Mouse (Mus musculus): ENCODE data around the gene Ahcy.
A peak's percentile ranks its signal among the peaks of the same experiment; 100 is the strongest.
"Not testable (repeated sequence)": the region's sequence is repeated elsewhere in the genome, so short reads cannot be mapped to it uniquely, and the experiment has no call there.

Gene Ahcy

GRCm38 (mm10) chr2:155073978-155074765 lies at the start of gene Ahcy:
Gene Ahcy (minus strand): TSS chr2:155074497.
- ATAC-seq (ENCODE audit: insufficient number of reproducible peaks, low FRiP score, low TSS enrichment): peak; percentile 95

GRCm38 (mm10) chr2:155115216-155115830 lies 41.0 kb upstream of the Ahcy start:
- no peak for ATAC-seq (ENCODE audit: insufficient number of reproducible peaks, low FRiP score, low TSS enrichment)

GRCm38 (mm10) chr2:155107276-155107675 lies 33.0 kb upstream of the Ahcy start:
- ATAC-seq (ENCODE audit: insufficient number of reproducible peaks, low FRiP score, low TSS enrichment): not testable (repeated sequence)

GRCm38 (mm10) chr2:155103607-155104006 lies 29.3 kb upstream of the Ahcy start:
- no peak for ATAC-seq (ENCODE audit: insufficient number of reproducible peaks, low FRiP score, low TSS enrichment)

GRCm38 (mm10) chr2:155101761-155102181 lies 27.5 kb upstream of the Ahcy start:
- ATAC-seq (ENCODE audit: insufficient number of reproducible peaks, low FRiP score, low TSS enrichment): no peak

GRCm38 (mm10) chr2:155100796-155101259 lies 26.5 kb upstream of the Ahcy start:
- ATAC-seq (ENCODE audit: insufficient number of reproducible peaks, low FRiP score, low TSS enrichment): no peak

- no peak for ATAC-seq (ENCODE audit: insufficient number of reproducible peaks, low FRiP score, low TSS enrichment)
Measured at GRCm38 (mm10) chr2:155099994-155100795, 25.9 kb upstream of the Ahcy start.

- ATAC-seq (ENCODE audit: insufficient number of reproducible peaks, low FRiP score, low TSS enrichment): no peak
Measured at GRCm38 (mm10) chr2:155099421-155099820, 25.1 kb upstream of the Ahcy start.

GRCm38 (mm10) chr2:155098720-155099380 lies 24.6 kb upstream of the Ahcy start:
- no peak for ATAC-seq (ENCODE audit: insufficient number of reproducible peaks, low FRiP score, low TSS enrichment)

GRCm38 (mm10) chr2:155093418-155093817 lies 19.1 kb upstream of the Ahcy start:
- ATAC-seq (ENCODE audit: insufficient number of reproducible peaks, low FRiP score, low TSS enrichment): no peak

GRCm38 (mm10) chr2:155091743-155092075 lies 17.4 kb upstream of the Ahcy start:
- ATAC-seq (ENCODE audit: insufficient number of reproducible peaks, low FRiP score, low TSS enrichment): no peak

- ATAC-seq (ENCODE audit: insufficient number of reproducible peaks, low FRiP score, low TSS enrichment): no peak
Measured at GRCm38 (mm10) chr2:155090909-155091742, 16.8 kb upstream of the Ahcy start.

- no peak for ATAC-seq (ENCODE audit: insufficient number of reproducible peaks, low FRiP score, low TSS enrichment)
Measured at GRCm38 (mm10) chr2:155088264-155088663, 14.0 kb upstream of the Ahcy start.

- ATAC-seq (ENCODE audit: insufficient number of reproducible peaks, low FRiP score, low TSS enrichment): no peak
Measured at GRCm38 (mm10) chr2:155086328-155086727, 12.0 kb upstream of the Ahcy start.

- ATAC-seq (ENCODE audit: insufficient number of reproducible peaks, low FRiP score, low TSS enrichment): no peak
Measured at GRCm38 (mm10) chr2:155084546-155084945, 10.2 kb upstream of the Ahcy start.

- no peak; the same call in 1 of the 2 replicates for ATAC-seq (ENCODE audit: insufficient number of reproducible peaks, low FRiP score, low TSS enrichment)
Measured at GRCm38 (mm10) chr2:155082121-155082803, 8.0 kb upstream of the Ahcy start.

- no peak for ATAC-seq (ENCODE audit: insufficient number of reproducible peaks, low FRiP score, low TSS enrichment)
Measured at GRCm38 (mm10) chr2:155081056-155081455, 6.8 kb upstream of the Ahcy start.

GRCm38 (mm10) chr2:155080179-155080530 lies 5.9 kb upstream of the Ahcy start:
- ATAC-seq (ENCODE audit: insufficient number of reproducible peaks, low FRiP score, low TSS enrichment): no peak

GRCm38 (mm10) chr2:155079500-155080178 lies 5.3 kb upstream of the Ahcy start:
- ATAC-seq (ENCODE audit: insufficient number of reproducible peaks, low FRiP score, low TSS enrichment): no peak
